17 mouse cellular contexts compared by ENCODE assay signal in genomic region chr4:53488803-53489202, GRCm38 (mm10). TPM values are rescaled to one million over a fixed set of nuclear protein-coding genes. Genes with fewer than 3 reads are reported as not detected.
DNase-seq lines count a peak whose midpoint lies in the region; ATAC-seq and TF ChIP-seq lines count a peak whose summit lies in the region.
"Had no signal": no experiment of that assay in that cellular context is flagged by ENCODE, and none has a peak within 500 bp of the region (broad histone marks: within the 10 kb centered on the region; RNA-seq: fewer than 3 reads in every experiment).

No protein-coding gene starts in this region.

- peaks cover 3% of the 10 kb centered on the region for H3K4me1 ChIP-seq in heart, adult 2 months (ENCODE audit: control insufficient read depth, insufficient read depth, low read length)
- peaks cover 9% of the 10 kb centered on the region for H3K4me1 ChIP-seq in lung, embryonic 14.5 days (ENCODE audit: insufficient read depth)
- no peaks in the 10 kb centered on the region for H3K4me1 ChIP-seq in liver, embryonic 11.5 days (replicated peaks; ENCODE audit: control insufficient read depth, insufficient read depth, low read length)
- H3K4me1 ChIP-seq: embryonic facial prominence, embryonic 12.5 days had no signal

- ATAC-seq in lung, embryonic 14.5 days (ENCODE audit: insufficient read depth), result no peak
- ATAC-seq in liver, embryonic 11.5 days (replicated peaks; ENCODE audit: low FRiP score), result no peak
- ATAC-seq: activated CD4-positive, CD25-positive, alpha-beta regulatory T cell, adult 4 months had no signal

- no peak overlapping the region for H3K9ac ChIP-seq in heart, adult 2 months (ENCODE audit: low read depth, low read length)
- H3K9ac ChIP-seq in lung, embryonic 14.5 days, result no peak overlapping the region
- no peak overlapping the region for H3K9ac ChIP-seq in liver, embryonic 11.5 days (ENCODE audit: low read depth, low read length)
- H3K9ac ChIP-seq: embryonic facial prominence, embryonic 12.5 days; kidney, embryonic 15.5 days; limb, embryonic 12.5 days; liver, embryonic 15.5 days; neural tube, embryonic 12.5 days had no signal

- no peaks in the 10 kb centered on the region for H3K9me3 ChIP-seq in lung, embryonic 14.5 days (ENCODE audit: low read depth, low read length)
- H3K9me3 ChIP-seq in liver, embryonic 11.5 days (ENCODE audit: control insufficient read depth, low read length), result no peaks in the 10 kb centered on the region
- H3K9me3 ChIP-seq: embryonic facial prominence, embryonic 12.5 days; kidney, embryonic 15.5 days; limb, embryonic 12.5 days; liver, embryonic 15.5 days; neural tube, embryonic 12.5 days had no signal

- H3K4me2 ChIP-seq in lung, embryonic 14.5 days, result no peak overlapping the region
- no peak overlapping the region for H3K4me2 ChIP-seq in liver, embryonic 11.5 days
- H3K4me2 ChIP-seq: embryonic facial prominence, embryonic 12.5 days; kidney, embryonic 15.5 days; limb, embryonic 12.5 days; liver, embryonic 15.5 days; neural tube, embryonic 12.5 days had no signal

- H3K4me3 ChIP-seq in heart, adult 2 months, result no peak overlapping the region
- no peak overlapping the region for H3K4me3 ChIP-seq in lung, embryonic 14.5 days (ENCODE audit: low read depth, low read length)
- H3K4me3 ChIP-seq in liver, embryonic 11.5 days (ENCODE audit: low read depth, low read length), result no peak overlapping the region
- H3K4me3 ChIP-seq: embryonic facial prominence, embryonic 12.5 days; gastrocnemius, adult 2 months; kidney, embryonic 15.5 days; limb, embryonic 12.5 days; liver, embryonic 15.5 days; neural tube, embryonic 12.5 days had no signal

- peaks cover 2% of the 10 kb centered on the region; the same call in 1 of the 2 replicates for H3K36me3 ChIP-seq in heart, adult 2 months (ENCODE audit: control insufficient read depth, insufficient read depth, low read length)
- 0 out of 2 replicates have a peak, but pooled peaks cover 4% of the 10 kb centered on the region for H3K36me3 ChIP-seq in lung, embryonic 14.5 days (ENCODE audit: insufficient read depth)
- H3K36me3 ChIP-seq in liver, embryonic 11.5 days (ENCODE audit: control insufficient read depth, insufficient read depth, low read length), result no peaks in the 10 kb centered on the region
- H3K36me3 ChIP-seq: embryonic facial prominence, embryonic 12.5 days; limb, embryonic 12.5 days; liver, embryonic 15.5 days; neural tube, embryonic 12.5 days had no signal

- no peaks in the 10 kb centered on the region for H3K27me3 ChIP-seq in heart, adult 2 months (ENCODE audit: control insufficient read depth, insufficient read depth, low read length)
- no peaks in the 10 kb centered on the region for H3K27me3 ChIP-seq in lung, embryonic 14.5 days (ENCODE audit: insufficient read depth, low read length)
- no peaks in the 10 kb centered on the region for H3K27me3 ChIP-seq in liver, embryonic 11.5 days (replicated peaks; ENCODE audit: control insufficient read depth, insufficient read depth, low read length)
- H3K27me3 ChIP-seq: embryonic facial prominence, embryonic 12.5 days; kidney, embryonic 15.5 days; limb, embryonic 12.5 days; liver, embryonic 15.5 days; neural tube, embryonic 12.5 days had no signal

- H3K27ac ChIP-seq in heart, adult 2 months, result no peak overlapping the region
- H3K27ac ChIP-seq in lung, embryonic 14.5 days (ENCODE audit: low read depth), result no peak overlapping the region
- H3K27ac ChIP-seq in liver, embryonic 11.5 days (ENCODE audit: low read depth, low read length), result no peak overlapping the region
- H3K27ac ChIP-seq: embryonic facial prominence, embryonic 12.5 days; gastrocnemius, adult 2 months; kidney, embryonic 15.5 days; limb, embryonic 12.5 days; liver, embryonic 15.5 days; macrophage; neural tube, embryonic 12.5 days had no signal

- intact Hi-C loops in heart, adult 2 months (cut with DNase I), result no loop called here

- TF ChIP-seq CTCF in heart, adult 2 months (IDR thresholded peaks at IDR 0.05), result no peak
- TF ChIP-seq CTCF in lung, embryonic 14.5 days (IDR thresholded peaks at IDR 0.05; ENCODE audit: low read depth), result no peak

- 55% methylated on average over 5 of the region's 5 CpGs for WGBS in heart, adult 2 months
- 60% methylated on average over 5 of the region's 5 CpGs for WGBS in lung, embryonic 14.5 days
- WGBS in liver, embryonic 11.5 days, result 77% methylated on average over 5 of the region's 5 CpGs

- no peaks in the 10 kb centered on the region for H3K79me2 ChIP-seq in heart, adult 2 months (replicated peaks; ENCODE audit: control insufficient read depth, insufficient read depth, low read length)

- peak; percentile 48 for DNase-seq in heart, adult 11 months
- no peak for DNase-seq in heart, adult 2 months
- peak; percentile 46 for DNase-seq in lung, embryonic 14.5 days
- no peak for DNase-seq in lung, postnatal 10 days
- DNase-seq in cerebellum, adult 9-10 months, result peak; percentile 96
- DNase-seq in layer of hippocampus, postnatal 14 days (ENCODE audit: low spot score in 2 of 2), result peak; percentile 57 to 82
- DNase-seq in liver, embryonic 11.5 days (ENCODE audit: low spot score), result no peak
- DNase-seq in kidney, postnatal 4 days, result no peak
- DNase-seq: gastrocnemius, adult 2 months; right cerebral cortex, postnatal 4 days had no signal

- TF ChIP-seq POLR2A in heart, adult 2 months (IDR thresholded peaks at IDR 0.05; ENCODE audit: insufficient read depth, low read depth, low read length), result no peak

- no peak for TF ChIP-seq EP300 in heart, adult 2 months (IDR thresholded peaks at IDR 0.05; ENCODE audit: insufficient read depth, low read depth, low read length)

RNA-seq across cellular contexts. Expression of gene Slc44a1, which starts 48.6 kb away (rescaled TPM):
- 10 to 100 TPM; 26.4 to 32.3 TPM for total RNA-seq in heart, adult 2 months (2021)
- 22.7 and 45.7 TPM in 2 replicates for polyA plus RNA-seq in heart, adult 2 months (2012; rRNA removed)
- polyA plus RNA-seq in lung, embryonic 14.5 days (2014; fragmentation: Nextera tagmentation; extraction: Ambion mirVana), result 51.5 and 51.9 TPM in 2 replicates
- 100 to 1,000 TPM; 101 to 110 TPM for total RNA-seq in layer of hippocampus, postnatal 14 days (2021)
- 19.2 and 20.8 TPM in 2 replicates for polyA plus RNA-seq in liver, embryonic 11.5 days (2014; fragmentation: Nextera tagmentation; extraction: Ambion mirVana)

Comparison
In these comparisons a context has a peak if more than half of its experiments do, and no peak if none do; other contexts are left out.
1. DNase-seq: peak in heart, adult 11 months (single experiment), lung, embryonic 14.5 days (single experiment), cerebellum, adult 9-10 months (single experiment) and layer of hippocampus, postnatal 14 days (2 of 2); none in heart, adult 2 months (0 of 2), lung, postnatal 10 days (single experiment), liver, embryonic 11.5 days (single experiment) and kidney, postnatal 4 days (0 of 2).